Mouse (Mus musculus): ENCODE data around the gene Ralbp1.

DNA sequence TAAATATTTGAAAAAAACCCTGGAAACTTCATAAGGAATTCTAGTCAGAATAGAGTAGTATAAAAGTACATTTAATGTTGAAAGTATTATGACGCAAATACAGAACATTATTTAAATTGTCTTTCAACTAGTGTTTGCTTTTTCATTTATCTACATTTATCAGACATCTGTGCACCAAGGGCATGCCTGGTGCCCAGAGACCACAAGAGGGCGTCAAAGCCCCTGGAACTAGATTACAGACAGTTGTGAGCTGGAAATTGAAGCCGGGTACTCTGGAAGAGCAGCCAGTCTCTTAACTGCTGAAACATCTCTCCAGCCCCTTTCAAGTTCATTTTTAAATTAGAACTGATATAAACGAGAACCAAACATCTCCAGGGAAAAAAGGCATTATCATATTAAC, 23.0 kb downstream of the Ralbp1 start:
- TF ChIP-seq CEBPB (IDR thresholded peaks at IDR 0.05; ENCODE audit: low read depth) (no peak), CTCF (IDR thresholded peaks at IDR 0.05; ENCODE audit: control insufficient read depth, insufficient read depth, insufficient read length) (no peak), MAX (IDR thresholded peaks at IDR 0.05) (no peak), USF1 (IDR thresholded peaks at IDR 0.05; ENCODE audit: low read depth) (no peak), MYOG (IDR thresholded peaks at IDR 0.05; ENCODE audit: control insufficient read depth, extremely low read depth, insufficient read length) (no peak), FOSL1 (IDR thresholded peaks at IDR 0.05; ENCODE audit: insufficient read depth, low read length, poor library complexity, severe bottlenecking) (no peak), MYOD1 (IDR thresholded peaks at IDR 0.05; ENCODE audit: control insufficient read depth, insufficient read length, low read depth) (no peak)
